Mouse (Mus musculus) urinary bladder, postnatal 10 days (tissue): ENCODE results near the gene Stxbp1.

Experiments used
- DNase-seq: peaks from one replicate; pipeline ENCODE4 v3.0.0; 2022; ENCODE audit warnings: low spot score

The Stxbp1 gene

DNA sequence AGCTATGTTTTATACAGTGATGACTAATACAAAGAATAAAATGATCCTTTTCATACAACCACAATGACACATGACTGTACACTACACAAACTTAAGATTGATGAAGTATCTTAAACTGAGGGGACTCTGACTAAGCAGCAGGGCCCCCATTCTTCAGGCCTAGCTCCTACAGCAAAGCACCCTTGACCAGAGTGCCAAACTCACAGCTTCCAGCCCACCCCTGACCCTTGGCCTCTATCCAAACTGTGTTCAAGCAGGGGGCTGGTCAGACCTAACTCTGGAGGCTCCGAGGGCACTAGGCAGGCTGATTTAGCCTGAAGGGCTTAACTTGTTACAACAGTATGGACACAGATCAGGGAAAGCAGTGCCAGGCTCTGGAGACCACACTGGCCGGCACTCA lies 58.5 kb downstream of the Stxbp1 start:
- no peak for DNase-seq

GRCm38 (mm10) chr2:32787176-32787575 lies 59.9 kb downstream of the Stxbp1 start:
- DNase-seq = no peak

GRCm38 (mm10) chr2:32784048-32784681 lies 62.9 kb downstream of the Stxbp1 start, which contains the start of gene Cfap157:
Gene Cfap157 (minus strand): TSS chr2:32784428.
- DNase-seq = no peak

GRCm38 (mm10) chr2:32781710-32782109 lies 65.3 kb downstream of the Stxbp1 start:
- DNase-seq = no peak

GRCm38 (mm10) chr2:32779714-32780113 lies 67.3 kb downstream of the Stxbp1 start:
- no peak for DNase-seq

GRCm38 (mm10) chr2:32779131-32779530 lies 67.9 kb downstream of the Stxbp1 start:
- DNase-seq = no peak

GRCm38 (mm10) chr2:32778081-32778480 lies 69.0 kb downstream of the Stxbp1 start:
- no peak for DNase-seq

DNA sequence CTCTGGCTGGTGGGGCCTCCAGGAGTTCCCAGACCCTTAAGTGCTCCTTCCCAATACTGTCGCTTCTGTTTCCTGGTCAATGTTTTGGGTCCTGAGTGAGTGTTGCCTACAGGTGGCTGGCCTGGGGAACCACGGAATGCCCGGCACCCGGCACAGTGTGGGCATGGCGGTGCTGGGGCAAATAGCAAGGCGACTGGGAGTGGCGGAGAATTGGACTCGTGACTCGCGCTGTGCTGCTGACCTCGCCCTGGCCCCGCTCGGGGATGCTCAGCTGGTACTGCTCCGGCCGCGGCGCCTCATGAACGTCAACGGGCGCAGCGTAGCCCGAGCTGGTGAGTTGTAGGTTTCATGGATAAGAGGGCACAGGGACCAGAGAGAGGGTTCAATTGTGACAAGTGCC lies 70.9 kb downstream of the Stxbp1 start:
- DNase-seq = no peak

- DNase-seq = peak; percentile 90
These were observed 71.5 kb downstream of the Stxbp1 start, which contains the start of the genes Ttc16 and Ptrh1 for GRCm38 (mm10) chr2:32775359-32776074. Gene Ttc16 (minus strand): TSS chr2:32775633. Gene Ptrh1 (plus strand): TSS chr2:32775786.

DNA sequence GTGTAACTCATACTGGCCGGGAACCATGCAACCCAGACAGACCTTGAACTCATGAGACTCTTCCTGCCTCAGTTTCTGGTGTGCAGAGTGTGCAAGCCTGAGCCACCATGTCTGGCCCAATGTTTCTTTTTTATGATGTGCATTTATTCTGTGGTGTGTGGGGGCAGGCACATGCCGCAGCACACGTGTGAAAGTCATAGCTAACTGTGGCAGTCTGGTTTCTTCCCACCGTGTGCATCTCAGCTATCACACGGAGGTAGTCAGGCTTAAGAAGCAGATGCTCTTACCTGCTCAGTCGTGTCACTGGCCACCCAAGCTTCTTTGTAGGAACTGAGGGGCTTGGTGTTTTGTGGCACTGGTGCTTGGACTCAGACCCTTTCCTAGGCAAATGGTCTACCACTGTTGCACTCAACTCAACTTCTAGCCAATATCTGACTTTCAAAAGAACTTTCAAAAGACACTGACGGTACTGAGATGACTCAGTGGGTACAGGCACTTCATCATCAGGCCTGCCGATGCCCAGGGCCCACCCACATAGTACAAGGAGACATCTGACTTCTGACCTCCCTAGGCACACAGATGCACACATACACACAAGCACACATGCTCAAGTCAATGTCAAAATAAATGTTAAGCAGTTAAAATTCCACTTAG lies 74.3 kb downstream of the Stxbp1 start:
- DNase-seq = no peak

DNA sequence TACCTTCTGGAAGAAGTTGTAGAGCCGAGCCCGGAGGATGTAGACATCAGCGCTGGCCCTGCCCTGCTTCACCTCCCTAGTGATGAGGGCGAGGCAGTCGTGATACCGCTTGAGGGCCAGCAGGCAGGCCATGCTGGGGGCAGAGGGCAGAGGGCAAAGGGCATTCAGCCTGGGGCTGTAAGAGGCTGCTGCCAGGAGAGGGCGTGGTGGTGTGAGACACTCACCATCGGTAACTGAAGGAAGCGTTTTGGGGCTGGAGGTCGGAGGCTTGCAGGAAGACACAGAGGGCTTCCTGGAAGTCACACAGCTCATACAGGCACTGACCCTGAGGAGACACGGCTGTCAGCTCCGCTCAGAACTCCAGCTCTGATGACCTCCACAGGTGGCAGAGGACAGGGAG lies 75.2 kb downstream of the Stxbp1 start:
- no peak for DNase-seq

GRCm38 (mm10) chr2:32769327-32770085 lies 77.5 kb downstream of the Stxbp1 start:
- no peak for DNase-seq

- DNase-seq = no peak
These were observed 78.3 kb downstream of the Stxbp1 start for GRCm38 (mm10) chr2:32768661-32769285.

- DNase-seq = no peak
These were observed 79.8 kb downstream of the Stxbp1 start for GRCm38 (mm10) chr2:32767241-32767640.

DNA sequence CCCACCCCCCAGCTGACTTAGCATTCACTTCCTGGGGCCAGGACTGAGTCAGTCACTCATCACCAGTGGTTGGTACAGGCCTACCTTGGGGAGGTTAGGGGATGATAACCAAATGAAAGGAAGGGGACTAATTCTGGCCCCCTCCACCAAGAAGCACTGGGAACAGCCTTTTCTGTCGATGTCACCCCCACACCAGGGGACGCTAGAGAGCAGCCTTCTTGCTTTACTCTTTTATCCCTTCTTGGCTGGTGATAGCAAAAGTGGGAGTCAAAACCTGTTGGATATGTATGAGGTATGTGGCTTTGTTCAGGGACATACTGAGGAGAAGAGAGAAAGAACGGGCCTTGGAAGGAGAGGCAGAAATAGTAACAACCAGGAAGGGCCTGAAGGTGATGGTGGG lies 83.7 kb downstream of the Stxbp1 start:
- no peak for DNase-seq

- no peak for DNase-seq
These were observed 85.2 kb downstream of the Stxbp1 start for GRCm38 (mm10) chr2:32761859-32762258.

DNA sequence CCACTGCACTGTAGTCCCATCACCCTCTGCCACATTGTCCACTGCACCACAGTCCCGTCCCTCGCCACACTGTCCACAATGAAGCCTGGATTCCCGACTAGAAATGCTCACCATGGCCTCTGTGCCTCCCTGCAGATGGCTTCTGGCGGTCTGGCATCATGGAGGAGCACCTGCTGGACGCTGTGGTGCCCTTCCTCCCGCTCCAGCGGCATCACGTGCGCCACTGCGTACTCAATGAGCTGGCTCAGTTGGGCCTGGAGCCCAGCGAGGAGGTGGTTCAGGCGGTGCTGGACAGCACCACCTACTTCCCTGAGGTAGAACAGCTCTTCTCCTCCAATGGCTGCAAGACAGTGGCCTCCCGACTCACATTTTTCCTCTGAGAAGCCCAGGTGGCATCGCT lies 85.7 kb downstream of the Stxbp1 start:
- DNase-seq = no peak

GRCm38 (mm10) chr2:32759001-32759400 lies 88.0 kb downstream of the Stxbp1 start:
- DNase-seq = no peak

- DNase-seq = no peak
These were observed 88.5 kb downstream of the Stxbp1 start for GRCm38 (mm10) chr2:32758503-32758902.

GRCm38 (mm10) chr2:32757056-32757845 lies 89.8 kb downstream of the Stxbp1 start, which contains the start of gene Tor2a:
Gene Tor2a (plus strand): TSS chr2:32757234.
- DNase-seq = peak; percentile 91

GRCm38 (mm10) chr2:32756674-32757055 lies 90.4 kb downstream of the Stxbp1 start:
- no peak for DNase-seq
